Mouse (Mus musculus) myocyte (in vitro differentiated cells): ENCODE measurements around the gene Bex1. TPM values are rescaled to one million over a fixed set of nuclear protein-coding genes. Genes with fewer than 3 reads are reported as not detected.

Experiments used
- H3K27me3 ChIP-seq: one replicate; pipeline ENCODE4 v1.6.1; 2011; ENCODE audit not compliant: control insufficient read depth, insufficient read depth, insufficient read length
- H3K36me3 ChIP-seq: one replicate; pipeline ENCODE4 v1.6.1; 2011; ENCODE audit not compliant: control insufficient read depth, insufficient read depth
- H3K4me2 ChIP-seq: one replicate; pipeline ENCODE4 v1.6.1; 2011; ENCODE audit warnings: low read depth, control low read depth
- H3K4me3 ChIP-seq: one replicate; pipeline ENCODE4 v1.5.1; 2011; ENCODE audit warnings: mild to moderate bottlenecking, control low read depth, moderate library complexity
- H3K79me2 ChIP-seq: one replicate; pipeline ENCODE4 v1.6.1; 2011; ENCODE audit not compliant: control insufficient read depth, insufficient read depth
- H3ac ChIP-seq: one replicate; pipeline ENCODE4 v1.6.1; 2011; ENCODE audit not compliant: control insufficient read depth, insufficient read length
- CEBPB ChIP-seq: IDR thresholded peaks from 2 replicates; pipeline ENCODE4 v1.6.1; 2011; ENCODE audit warnings: mild to moderate bottlenecking, moderate library complexity; ENCODE audit not compliant: poor library complexity, insufficient read depth, severe bottlenecking
- E2F4 ChIP-seq: IDR thresholded peaks from one replicate; pipeline ENCODE4 v1.6.1; 2011; ENCODE audit warnings: mild to moderate bottlenecking, control low read depth, moderate library complexity; ENCODE audit not compliant: insufficient read depth
- MAX ChIP-seq: IDR thresholded peaks from one replicate; pipeline ENCODE4 v1.6.1; 2011; ENCODE audit warnings: low read depth, mild to moderate bottlenecking, control low read depth
- MYOD1 ChIP-seq, 3 experiments: IDR thresholded peaks; one replicate each; pipeline ENCODE4 v1.6.1; 2011; ENCODE audit warnings: control low read depth in 2 of 3, low read depth in 2 of 3, mild to moderate bottlenecking in 2 of 3, moderate library complexity in 1 of 3; ENCODE audit not compliant: insufficient read length in 2 of 3, control insufficient read depth in 1 of 3
- MYOG ChIP-seq, 3 experiments: IDR thresholded peaks; one replicate each; pipeline ENCODE4 v1.6.1; 2011; ENCODE audit warnings: control low read depth in 2 of 3, low read depth in 2 of 3, mild to moderate bottlenecking in 2 of 3; ENCODE audit not compliant: insufficient read length in 2 of 3, control insufficient read depth in 1 of 3, insufficient read depth in 1 of 3
- POLR2A ChIP-seq: IDR thresholded peaks from one replicate; pipeline ENCODE4 v1.6.1; 2011; ENCODE audit warnings: low read depth, mild to moderate bottlenecking, control low read depth, moderate library complexity; ENCODE audit not compliant: insufficient read length
- POLR2AphosphoS2 ChIP-seq: IDR thresholded peaks from one replicate; pipeline ENCODE4 v1.6.1; 2011; ENCODE audit warnings: low read depth, control low read depth; ENCODE audit not compliant: insufficient read length
- REST ChIP-seq: IDR thresholded peaks from one replicate; pipeline ENCODE4 v1.6.1; 2011; ENCODE audit warnings: mild to moderate bottlenecking, control low read depth, moderate library complexity; ENCODE audit not compliant: insufficient read depth, insufficient read length
- SRF ChIP-seq: IDR thresholded peaks from one replicate; pipeline ENCODE4 v1.6.1; 2011; ENCODE audit warnings: low read depth; ENCODE audit not compliant: control insufficient read depth, insufficient read length
- TCF12 ChIP-seq: IDR thresholded peaks from one replicate; pipeline ENCODE4 v1.6.1; 2011; ENCODE audit warnings: mild to moderate bottlenecking, control low read depth; ENCODE audit not compliant: poor library complexity, insufficient read depth, severe bottlenecking
- TCF3 ChIP-seq: IDR thresholded peaks from one replicate; pipeline ENCODE4 v1.6.1; 2011; ENCODE audit warnings: low read depth, control low read depth; ENCODE audit not compliant: insufficient read length
- USF1 ChIP-seq: IDR thresholded peaks from one replicate; pipeline ENCODE4 v1.6.1; 2011; ENCODE audit warnings: low read depth, mild to moderate bottlenecking, control low read depth, moderate library complexity
- polyA plus RNA-seq: library from polyadenylated mRNA; unstranded; fragments of >200 nt; fragmentation: generic; extraction: Trizol; gene quantifications from one replicate; pipeline ENCODE4 v1.2.1, GENCODE M21; 2012; ENCODE audit warnings: missing spikeins

Bex1 gene
- polyA plus RNA-seq, 1 experiment: 12.6 TPM

GRCm38 (mm10) chrX:136244574-136245229 lies 29.4 kb upstream of the Bex1 start, which contains the start of gene Tceal9:
Gene Tceal9 (plus strand): TSS chrX:136245079.
- Histone ChIP-seq H3K79me2 (peaks cover 7% of the 10 kb centered on the region), H3K36me3 (peaks cover 5% of the 10 kb centered on the region), H3K4me3 (peak within 1 kb of the TSS; percentile 74), H3ac (no peak within 1 kb of the TSS), H3K4me2 (peak within 1 kb of the TSS; percentile 74), H3K27me3 (no peaks in the 10 kb centered on the region)
- TF ChIP-seq MYOD1 (IDR thresholded peaks at IDR 0.05; ENCODE audit: control insufficient read depth in 1 of 3, insufficient read length in 2 of 3, low read depth in 2 of 3) (peak in 2 of 3 experiments; percentile 9 to 23), USF1 (peak; percentile 73), E2F4 (no peak), CEBPB (no peak), MAX (no peak), POLR2AphosphoS2 (peak; percentile 79), SRF (no peak), MYOG (IDR thresholded peaks at IDR 0.05; ENCODE audit: control insufficient read depth in 1 of 3, insufficient read depth in 1 of 3, insufficient read length in 2 of 3, low read depth in 2 of 3) (no peak), POLR2A (peak; percentile 75), TCF12 (no peak), REST (no peak), TCF3 (no peak)

DNA sequence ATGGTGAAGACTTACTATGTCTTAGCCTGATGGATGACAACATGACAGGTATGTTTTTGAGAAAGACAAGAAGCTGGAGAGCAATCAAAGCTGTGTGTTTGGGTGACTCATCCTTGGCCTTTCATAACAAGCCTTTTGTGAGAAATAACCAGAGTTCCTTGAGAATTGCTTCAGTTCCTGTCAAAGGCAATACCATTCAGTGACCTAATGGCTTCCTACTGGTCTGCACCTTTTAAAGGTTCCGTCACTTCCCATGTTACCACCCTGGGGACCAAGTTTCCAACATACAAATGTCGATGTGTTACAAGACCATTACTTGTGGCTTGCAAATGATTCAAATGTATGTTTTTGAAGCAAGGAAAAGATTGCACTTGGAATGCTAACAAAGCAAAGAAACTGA lies 27.9 kb upstream of the Bex1 start:
- H3K36me3 ChIP-seq: peaks cover 5% of the 10 kb centered on the region
- no peak overlapping the region for H3K4me3 ChIP-seq
- TF ChIP-seq REST (no peak), TCF3 (no peak), POLR2A (no peak), USF1 (no peak), MAX (no peak)
- H3ac ChIP-seq: no peak overlapping the region
- no peaks in the 10 kb centered on the region for H3K27me3 ChIP-seq
- H3K79me2 ChIP-seq: peaks cover 7% of the 10 kb centered on the region
- H3K4me2 ChIP-seq: no peak overlapping the region

- TF ChIP-seq POLR2A (no peak), MYOD1 (IDR thresholded peaks at IDR 0.05; ENCODE audit: control insufficient read depth in 1 of 3, insufficient read length in 2 of 3, low read depth in 2 of 3) (no peak), REST (no peak), TCF12 (no peak), USF1 (no peak), CEBPB (no peak), POLR2AphosphoS2 (no peak), MAX (no peak), TCF3 (no peak), SRF (no peak), E2F4 (no peak), MYOG (IDR thresholded peaks at IDR 0.05; ENCODE audit: control insufficient read depth in 1 of 3, insufficient read depth in 1 of 3, insufficient read length in 2 of 3, low read depth in 2 of 3) (no peak)
- Histone ChIP-seq H3K4me3 (no peak overlapping the region), H3K27me3 (no peaks in the 10 kb centered on the region), H3K4me2 (no peak overlapping the region), H3K36me3 (no peaks in the 10 kb centered on the region), H3K79me2 (no peaks in the 10 kb centered on the region), H3ac (no peak overlapping the region)
Observed at GRCm38 (mm10) chrX:136238118-136238517, 22.8 kb upstream of the Bex1 start.

DNA sequence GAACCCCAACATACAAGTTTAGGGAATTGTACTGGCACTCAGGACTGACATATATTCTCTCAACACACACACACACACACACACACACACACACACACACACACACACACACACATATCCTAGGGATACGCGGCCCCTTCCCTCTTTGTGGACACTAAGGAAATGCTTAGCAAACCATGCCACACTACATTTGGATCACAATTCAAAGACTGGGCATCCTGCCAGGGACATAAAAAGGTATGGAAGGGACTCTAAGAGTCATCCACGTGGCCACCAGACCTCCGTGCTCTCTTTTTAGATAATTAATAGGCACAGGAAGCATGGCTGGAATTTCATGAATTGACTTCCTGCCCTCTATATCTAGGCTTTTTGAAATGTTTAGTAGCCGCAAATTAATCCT lies 12.5 kb upstream of the Bex1 start:
- no peaks in the 10 kb centered on the region for H3K79me2 ChIP-seq
- no peaks in the 10 kb centered on the region for H3K36me3 ChIP-seq
- no peak overlapping the region for H3ac ChIP-seq
- no peak for TF ChIP-seq REST
- TF ChIP-seq MYOD1 (IDR thresholded peaks at IDR 0.05; ENCODE audit: control insufficient read depth in 1 of 3, insufficient read length in 2 of 3, low read depth in 2 of 3): no peak
- TF ChIP-seq CEBPB: no peak
- no peak for TF ChIP-seq MAX
- no peak overlapping the region for H3K4me2 ChIP-seq
- no peaks in the 10 kb centered on the region for H3K27me3 ChIP-seq
- H3K4me3 ChIP-seq: no peak overlapping the region

DNA sequence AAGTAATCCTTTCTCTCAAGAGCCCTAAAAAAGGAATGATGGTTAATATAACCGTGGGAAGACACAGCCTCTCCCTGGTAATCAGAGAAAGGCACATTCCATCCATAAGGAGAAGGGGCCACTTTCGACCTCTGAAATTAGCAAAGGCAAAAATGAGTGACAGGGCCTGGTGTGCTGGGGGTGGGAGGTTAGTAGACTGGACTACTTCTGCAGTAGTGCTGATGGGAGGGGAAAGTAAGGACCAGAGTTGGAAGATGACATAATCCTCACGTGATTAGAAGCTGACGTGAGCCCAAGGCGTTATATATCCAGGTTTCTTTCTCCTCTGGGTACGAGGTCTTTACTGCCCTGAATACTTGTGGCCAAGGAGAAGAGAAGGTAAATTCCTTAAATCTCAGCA lies 8.4 kb upstream of the Bex1 start:
- no peaks in the 10 kb centered on the region for H3K36me3 ChIP-seq
- H3K79me2 ChIP-seq: no peaks in the 10 kb centered on the region
- TF ChIP-seq SRF (no peak), USF1 (peak; percentile 53), TCF3 (no peak), MYOD1 (IDR thresholded peaks at IDR 0.05; ENCODE audit: control insufficient read depth in 1 of 3, insufficient read length in 2 of 3, low read depth in 2 of 3) (peak; percentile 62 to 86 (median 67)), MYOG (IDR thresholded peaks at IDR 0.05; ENCODE audit: control insufficient read depth in 1 of 3, insufficient read depth in 1 of 3, insufficient read length in 2 of 3, low read depth in 2 of 3) (no peak), TCF12 (no peak)
- no peak overlapping the region for H3K4me3 ChIP-seq
- no peak overlapping the region for H3ac ChIP-seq
- H3K27me3 ChIP-seq: no peaks in the 10 kb centered on the region
- H3K4me2 ChIP-seq: no peak overlapping the region
